Mouse (Mus musculus): ENCODE data around the gene 1810046K07Rik. TPM values are rescaled to one million over a fixed set of nuclear protein-coding genes. Genes with fewer than 3 reads are reported as not detected.

Gene 1810046K07Rik
- polyA plus RNA-seq, 1 experiment from 2014 or later: not detected

GRCm38 (mm10) chr9:51326619-51327554 lies 1.8 kb downstream of the 1810046K07Rik start:
- Histone ChIP-seq H3K4me3 (replicated peaks) (no peak overlapping the region), H3K9me3 (replicated peaks) (no peaks in the 10 kb centered on the region), H3K27ac (no peak overlapping the region), H3K9ac (no peak overlapping the region), H3K36me3 (no peaks in the 10 kb centered on the region), H3K4me2 (no peak overlapping the region), H3K4me1 (replicated peaks) (no peaks in the 10 kb centered on the region), H3K27me3 (no peaks in the 10 kb centered on the region)
- WGBS (ENCODE audit: insufficient replicate concordance): 66% methylated on average over 11 of the region's 11 CpGs
- DNase-seq (no peak), ATAC-seq (ENCODE audit: low read depth) (no peak)

GRCm38 (mm10) chr9:51324406-51325065 lies 4.2 kb downstream of the 1810046K07Rik start:
- DNase-seq (no peak), ATAC-seq (ENCODE audit: low read depth) (no peak)
- Histone ChIP-seq H3K27ac (no peak overlapping the region), H3K9me3 (replicated peaks) (no peaks in the 10 kb centered on the region), H3K9ac (no peak overlapping the region), H3K4me1 (replicated peaks) (no peaks in the 10 kb centered on the region), H3K27me3 (no peaks in the 10 kb centered on the region), H3K36me3 (no peaks in the 10 kb centered on the region), H3K4me2 (no peak overlapping the region), H3K4me3 (replicated peaks) (no peak overlapping the region)
- WGBS (ENCODE audit: insufficient replicate concordance): 53% methylated on average over 7 of the region's 7 CpGs

- Histone ChIP-seq H3K4me3 (replicated peaks) (no peak overlapping the region), H3K4me1 (replicated peaks) (peaks cover 16% of the 10 kb centered on the region), H3K36me3 (no peaks in the 10 kb centered on the region), H3K27ac (no peak overlapping the region), H3K4me2 (no peak overlapping the region), H3K27me3 (no peaks in the 10 kb centered on the region), H3K9me3 (replicated peaks) (no peaks in the 10 kb centered on the region), H3K9ac (no peak overlapping the region)
- no peak for DNase-seq
- WGBS (ENCODE audit: insufficient replicate concordance): 31% methylated on average over 1 of the region's 1 CpGs
- ATAC-seq (ENCODE audit: low read depth): no peak
Measured at GRCm38 (mm10) chr9:51320096-51320495, 8.6 kb downstream of the 1810046K07Rik start.

- Histone ChIP-seq H3K4me2 (no peak overlapping the region), H3K4me1 (replicated peaks) (peaks cover 22% of the 10 kb centered on the region), H3K4me3 (replicated peaks) (no peak overlapping the region), H3K9me3 (replicated peaks) (no peaks in the 10 kb centered on the region), H3K36me3 (no peaks in the 10 kb centered on the region), H3K27me3 (no peaks in the 10 kb centered on the region), H3K9ac (no peak overlapping the region), H3K27ac (no peak overlapping the region)
- DNase-seq: no peak
- WGBS (ENCODE audit: insufficient replicate concordance): 60% methylated on average over 4 of the region's 4 CpGs
- ATAC-seq (ENCODE audit: low read depth): no peak
Measured at GRCm38 (mm10) chr9:51318246-51318645, 10.5 kb downstream of the 1810046K07Rik start.

GRCm38 (mm10) chr9:51317322-51317721 lies 11.4 kb downstream of the 1810046K07Rik start:
- Histone ChIP-seq H3K27ac (no peak overlapping the region), H3K4me2 (no peak overlapping the region), H3K4me1 (replicated peaks) (peaks cover 22% of the 10 kb centered on the region), H3K4me3 (replicated peaks) (no peak overlapping the region), H3K27me3 (no peaks in the 10 kb centered on the region), H3K36me3 (no peaks in the 10 kb centered on the region), H3K9me3 (replicated peaks) (no peaks in the 10 kb centered on the region), H3K9ac (no peak overlapping the region)
- 68% methylated on average over 4 of the region's 4 CpGs for WGBS (ENCODE audit: insufficient replicate concordance)
- ATAC-seq (ENCODE audit: low read depth): no peak
- no peak for DNase-seq

GRCm38 (mm10) chr9:51315402-51316063 lies 13.2 kb downstream of the 1810046K07Rik start:
- Histone ChIP-seq H3K4me1 (replicated peaks) (peaks cover 23% of the 10 kb centered on the region), H3K9me3 (replicated peaks) (no peaks in the 10 kb centered on the region), H3K4me2 (peak overlapping the region; percentile 25), H3K36me3 (no peaks in the 10 kb centered on the region), H3K27ac (peak overlapping the region; percentile 60; the same call in 1 of the 2 replicates), H3K9ac (no peak overlapping the region), H3K27me3 (no peaks in the 10 kb centered on the region), H3K4me3 (replicated peaks) (no peak overlapping the region)
- DNase-seq (no peak), ATAC-seq (ENCODE audit: low read depth) (peak; percentile 81)
- 13% methylated on average over 6 of the region's 6 CpGs for WGBS (ENCODE audit: insufficient replicate concordance)

GRCm38 (mm10) chr9:51312554-51313317 lies 16.0 kb downstream of the 1810046K07Rik start:
- H3K36me3 ChIP-seq: no peaks in the 10 kb centered on the region
- no peak for DNase-seq
- H3K27me3 ChIP-seq: no peaks in the 10 kb centered on the region
- 57% methylated on average over 18 of the region's 18 CpGs for WGBS (ENCODE audit: insufficient replicate concordance)
- H3K4me3 ChIP-seq (replicated peaks): no peak overlapping the region
- H3K4me1 ChIP-seq (replicated peaks): peaks cover 25% of the 10 kb centered on the region
- H3K4me2 ChIP-seq: no peak overlapping the region
- H3K9ac ChIP-seq: no peak overlapping the region
- no peak overlapping the region for H3K27ac ChIP-seq
- ATAC-seq (ENCODE audit: low read depth): no peak
- no peaks in the 10 kb centered on the region for H3K9me3 ChIP-seq (replicated peaks)

GRCm38 (mm10) chr9:51310515-51310914 lies 18.2 kb downstream of the 1810046K07Rik start:
- Histone ChIP-seq H3K27me3 (no peaks in the 10 kb centered on the region), H3K4me2 (no peak overlapping the region), H3K9ac (no peak overlapping the region), H3K4me3 (replicated peaks) (no peak overlapping the region), H3K27ac (no peak overlapping the region), H3K9me3 (replicated peaks) (no peaks in the 10 kb centered on the region), H3K4me1 (replicated peaks) (peaks cover 13% of the 10 kb centered on the region), H3K36me3 (no peaks in the 10 kb centered on the region)
- WGBS (ENCODE audit: insufficient replicate concordance): 51% methylated on average over 7 of the region's 7 CpGs
- ATAC-seq (ENCODE audit: low read depth) (no peak), DNase-seq (no peak)

GRCm38 (mm10) chr9:51306351-51306750 lies 22.4 kb downstream of the 1810046K07Rik start:
- WGBS (ENCODE audit: insufficient replicate concordance): 70% methylated on average over 3 of the region's 3 CpGs
- ATAC-seq (ENCODE audit: low read depth) (no peak), DNase-seq (no peak)
- H3K9me3 ChIP-seq (replicated peaks): no peaks in the 10 kb centered on the region
- no peak overlapping the region for H3K4me3 ChIP-seq (replicated peaks)
- H3K27ac ChIP-seq: no peak overlapping the region
- peaks cover 3% of the 10 kb centered on the region for H3K4me1 ChIP-seq (replicated peaks)
- no peaks in the 10 kb centered on the region for H3K36me3 ChIP-seq
- no peak overlapping the region for H3K9ac ChIP-seq
- no peaks in the 10 kb centered on the region for H3K27me3 ChIP-seq
- H3K4me2 ChIP-seq: no peak overlapping the region

GRCm38 (mm10) chr9:51305146-51305545 lies 23.6 kb downstream of the 1810046K07Rik start:
- 62% methylated on average over 3 of the region's 3 CpGs for WGBS (ENCODE audit: insufficient replicate concordance)
- no peaks in the 10 kb centered on the region for H3K27me3 ChIP-seq
- H3K36me3 ChIP-seq: no peaks in the 10 kb centered on the region
- no peak for ATAC-seq (ENCODE audit: low read depth)
- no peaks in the 10 kb centered on the region for H3K9me3 ChIP-seq (replicated peaks)
- no peaks in the 10 kb centered on the region; the same call in 1 of the 2 replicates for H3K4me1 ChIP-seq (replicated peaks)
- H3K4me2 ChIP-seq: no peak overlapping the region
- H3K4me3 ChIP-seq (replicated peaks): no peak overlapping the region
- H3K9ac ChIP-seq: no peak overlapping the region
- no peak for DNase-seq
- H3K27ac ChIP-seq: no peak overlapping the region

- Histone ChIP-seq H3K4me2 (no peak overlapping the region), H3K4me3 (replicated peaks) (no peak overlapping the region), H3K27ac (no peak overlapping the region), H3K27me3 (no peaks in the 10 kb centered on the region), H3K9ac (no peak overlapping the region), H3K9me3 (replicated peaks) (no peaks in the 10 kb centered on the region), H3K36me3 (no peaks in the 10 kb centered on the region), H3K4me1 (replicated peaks) (no peaks in the 10 kb centered on the region)
- ATAC-seq (ENCODE audit: low read depth) (no peak), DNase-seq (no peak)
- 32% methylated on average over 5 of the region's 5 CpGs for WGBS (ENCODE audit: insufficient replicate concordance)
Measured at GRCm38 (mm10) chr9:51303980-51304379, 24.7 kb downstream of the 1810046K07Rik start.
